Mouse (Mus musculus): ENCODE data around the gene Asgr2.

- TF ChIP-seq POLR2A (IDR thresholded peaks at IDR 0.05; ENCODE audit: control insufficient read depth, low read depth, low read length) (no peak), CTCF (IDR thresholded peaks at IDR 0.05; ENCODE audit: control insufficient read depth, insufficient read depth, insufficient replicate concordance, low read depth, low read length) (no peak)
These were observed 24.2 kb upstream of the Asgr2 start for GRCm38 (mm10) chr11:70068245-70068644.

Data from testis, adult 2 months (tissue).